Mouse (Mus musculus) myocyte (in vitro differentiated cells): ENCODE data around the gene Tcea3. TPM values are rescaled to one million over a fixed set of nuclear protein-coding genes. Genes with fewer than 3 reads are reported as not detected.

ENCODE experiments used
- H3K27me3 ChIP-seq: one replicate; pipeline ENCODE4 v1.6.1; 2011; ENCODE audit not compliant: control insufficient read depth, insufficient read depth, insufficient read length
- H3K36me3 ChIP-seq: one replicate; pipeline ENCODE4 v1.6.1; 2011; ENCODE audit not compliant: control insufficient read depth, insufficient read depth
- H3K4me2 ChIP-seq: one replicate; pipeline ENCODE4 v1.6.1; 2011; ENCODE audit warnings: low read depth, control low read depth
- H3K4me3 ChIP-seq: one replicate; pipeline ENCODE4 v1.5.1; 2011; ENCODE audit warnings: mild to moderate bottlenecking, control low read depth, moderate library complexity
- H3K79me2 ChIP-seq: one replicate; pipeline ENCODE4 v1.6.1; 2011; ENCODE audit not compliant: control insufficient read depth, insufficient read depth
- H3ac ChIP-seq: one replicate; pipeline ENCODE4 v1.6.1; 2011; ENCODE audit not compliant: control insufficient read depth, insufficient read length
- CEBPB ChIP-seq: IDR thresholded peaks from 2 replicates; pipeline ENCODE4 v1.6.1; 2011; ENCODE audit warnings: mild to moderate bottlenecking, moderate library complexity; ENCODE audit not compliant: poor library complexity, insufficient read depth, severe bottlenecking
- E2F4 ChIP-seq: IDR thresholded peaks from one replicate; pipeline ENCODE4 v1.6.1; 2011; ENCODE audit warnings: mild to moderate bottlenecking, control low read depth, moderate library complexity; ENCODE audit not compliant: insufficient read depth
- MAX ChIP-seq: IDR thresholded peaks from one replicate; pipeline ENCODE4 v1.6.1; 2011; ENCODE audit warnings: low read depth, mild to moderate bottlenecking, control low read depth
- MYOD1 ChIP-seq, 3 experiments: IDR thresholded peaks; one replicate each; pipeline ENCODE4 v1.6.1; 2011; ENCODE audit warnings: control low read depth in 2 of 3, low read depth in 2 of 3, mild to moderate bottlenecking in 2 of 3, moderate library complexity in 1 of 3; ENCODE audit not compliant: insufficient read length in 2 of 3, control insufficient read depth in 1 of 3
- MYOG ChIP-seq, 3 experiments: IDR thresholded peaks; one replicate each; pipeline ENCODE4 v1.6.1; 2011; ENCODE audit warnings: control low read depth in 2 of 3, low read depth in 2 of 3, mild to moderate bottlenecking in 2 of 3; ENCODE audit not compliant: insufficient read length in 2 of 3, control insufficient read depth in 1 of 3, insufficient read depth in 1 of 3
- POLR2A ChIP-seq: IDR thresholded peaks from one replicate; pipeline ENCODE4 v1.6.1; 2011; ENCODE audit warnings: low read depth, mild to moderate bottlenecking, control low read depth, moderate library complexity; ENCODE audit not compliant: insufficient read length
- POLR2AphosphoS2 ChIP-seq: IDR thresholded peaks from one replicate; pipeline ENCODE4 v1.6.1; 2011; ENCODE audit warnings: low read depth, control low read depth; ENCODE audit not compliant: insufficient read length
- REST ChIP-seq: IDR thresholded peaks from one replicate; pipeline ENCODE4 v1.6.1; 2011; ENCODE audit warnings: mild to moderate bottlenecking, control low read depth, moderate library complexity; ENCODE audit not compliant: insufficient read depth, insufficient read length
- SRF ChIP-seq: IDR thresholded peaks from one replicate; pipeline ENCODE4 v1.6.1; 2011; ENCODE audit warnings: low read depth; ENCODE audit not compliant: control insufficient read depth, insufficient read length
- TCF12 ChIP-seq: IDR thresholded peaks from one replicate; pipeline ENCODE4 v1.6.1; 2011; ENCODE audit warnings: mild to moderate bottlenecking, control low read depth; ENCODE audit not compliant: poor library complexity, insufficient read depth, severe bottlenecking
- TCF3 ChIP-seq: IDR thresholded peaks from one replicate; pipeline ENCODE4 v1.6.1; 2011; ENCODE audit warnings: low read depth, control low read depth; ENCODE audit not compliant: insufficient read length
- USF1 ChIP-seq: IDR thresholded peaks from one replicate; pipeline ENCODE4 v1.6.1; 2011; ENCODE audit warnings: low read depth, mild to moderate bottlenecking, control low read depth, moderate library complexity
- polyA plus RNA-seq: library from polyadenylated mRNA; unstranded; fragments of >200 nt; fragmentation: generic; extraction: Trizol; gene quantifications from one replicate; pipeline ENCODE4 v1.2.1, GENCODE M21; 2012; ENCODE audit warnings: missing spikeins

Gene Tcea3
- polyA plus RNA-seq, 1 experiment = 5.5 TPM

DNA sequence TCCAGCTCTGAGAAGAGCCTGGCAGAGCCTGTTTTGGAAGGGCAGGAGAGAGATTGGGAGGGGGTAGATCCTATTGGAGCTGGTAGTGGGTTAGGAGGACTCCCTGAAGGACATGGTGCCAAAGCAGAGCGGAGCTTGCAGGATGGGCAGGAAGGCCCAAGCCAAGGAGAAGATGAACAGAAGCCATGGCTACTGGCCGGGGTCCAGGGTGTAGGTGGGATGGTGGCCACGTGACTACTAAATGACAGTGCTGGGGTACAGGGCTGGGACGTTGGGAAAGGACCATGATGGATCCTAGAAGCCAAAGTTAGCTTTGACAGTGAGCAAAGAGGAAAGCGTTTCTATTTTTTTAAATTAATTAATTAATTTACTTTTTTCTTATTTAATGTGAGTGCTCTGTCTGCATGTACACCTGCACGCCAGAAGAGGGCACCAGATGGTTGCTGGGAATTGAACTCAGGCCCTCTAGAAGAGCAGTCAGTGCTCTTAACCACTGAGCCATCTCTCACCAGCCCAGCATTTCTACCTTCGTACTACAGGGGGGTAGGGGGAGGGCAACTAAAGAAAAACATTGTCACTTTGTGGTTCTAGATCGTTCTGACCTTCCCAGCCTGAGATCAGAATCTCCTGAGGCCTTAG lies 5.3 kb upstream of the Tcea3 start:
- Histone ChIP-seq H3K36me3 (no peaks in the 10 kb centered on the region), H3K4me2 (no peak overlapping the region), H3K4me3 (no peak overlapping the region), H3K79me2 (no peaks in the 10 kb centered on the region), H3ac (no peak overlapping the region), H3K27me3 (no peaks in the 10 kb centered on the region)
- TF ChIP-seq TCF12 (no peak), USF1 (peak; percentile 25)

DNA sequence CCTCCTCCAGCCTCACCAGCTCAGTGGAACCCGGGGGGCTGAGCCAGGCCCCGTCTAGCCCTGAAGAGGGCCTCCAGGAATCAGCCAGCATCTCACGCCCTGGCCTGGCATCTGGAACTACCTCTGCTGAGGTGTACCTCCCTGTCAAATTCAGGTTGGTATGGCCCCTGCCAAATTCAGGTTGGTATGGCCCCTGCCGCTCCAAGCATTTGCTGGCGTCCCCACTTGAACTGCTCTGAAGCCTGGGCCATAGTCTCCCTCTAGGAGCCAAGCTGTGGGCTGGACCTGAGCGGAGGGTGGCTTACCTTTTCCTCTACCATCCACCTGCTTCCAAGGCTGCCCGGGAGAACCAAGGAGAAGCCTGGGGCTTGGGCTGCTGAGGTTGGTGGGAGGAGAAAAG lies 4.8 kb upstream of the Tcea3 start:
- Histone ChIP-seq H3K4me3 (no peak overlapping the region), H3ac (no peak overlapping the region), H3K79me2 (no peaks in the 10 kb centered on the region), H3K27me3 (no peaks in the 10 kb centered on the region), H3K4me2 (no peak overlapping the region), H3K36me3 (no peaks in the 10 kb centered on the region)
- no peak for TF ChIP-seq E2F4
- no peak for TF ChIP-seq POLR2AphosphoS2
- TF ChIP-seq TCF3 = no peak
- no peak for TF ChIP-seq USF1
- no peak for TF ChIP-seq MYOD1 (IDR thresholded peaks at IDR 0.05; ENCODE audit: control insufficient read depth in 1 of 3, insufficient read length in 2 of 3, low read depth in 2 of 3)
- no peak for TF ChIP-seq MYOG (IDR thresholded peaks at IDR 0.05; ENCODE audit: control insufficient read depth in 1 of 3, insufficient read depth in 1 of 3, insufficient read length in 2 of 3, low read depth in 2 of 3)
- no peak for TF ChIP-seq TCF12
- TF ChIP-seq CEBPB = no peak
- TF ChIP-seq POLR2A = no peak
- TF ChIP-seq MAX = no peak
- no peak for TF ChIP-seq SRF
- no peak for TF ChIP-seq REST

DNA sequence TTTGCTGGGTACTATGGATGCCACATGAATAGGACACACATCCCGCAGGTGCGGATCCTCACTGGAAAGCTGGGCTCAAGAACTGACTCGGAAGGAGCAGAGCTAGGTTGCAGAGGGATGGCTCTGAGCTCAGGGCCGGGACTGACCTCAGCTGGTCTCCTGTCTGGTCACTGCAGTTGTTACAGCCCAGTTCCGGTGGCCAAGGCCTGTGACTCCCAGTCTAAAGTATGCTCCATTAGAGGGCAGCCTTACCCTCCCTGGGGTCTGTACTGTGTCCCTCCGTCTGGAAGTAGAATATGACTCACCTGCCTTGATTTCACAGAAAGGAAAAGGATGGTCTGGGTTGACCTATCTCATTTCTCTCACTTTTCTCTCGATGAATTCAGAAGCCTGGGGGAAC lies 3.3 kb upstream of the Tcea3 start:
- no peak overlapping the region for H3ac ChIP-seq
- TF ChIP-seq POLR2A (no peak), REST (no peak), POLR2AphosphoS2 (no peak), E2F4 (no peak), MYOD1 (IDR thresholded peaks at IDR 0.05; ENCODE audit: control insufficient read depth in 1 of 3, insufficient read length in 2 of 3, low read depth in 2 of 3) (no peak), TCF12 (no peak), CEBPB (no peak), MAX (no peak), MYOG (IDR thresholded peaks at IDR 0.05; ENCODE audit: control insufficient read depth in 1 of 3, insufficient read depth in 1 of 3, insufficient read length in 2 of 3, low read depth in 2 of 3) (no peak)
- no peak overlapping the region for H3K4me2 ChIP-seq
- H3K79me2 ChIP-seq = no peaks in the 10 kb centered on the region
- no peak overlapping the region for H3K4me3 ChIP-seq
- H3K27me3 ChIP-seq = no peaks in the 10 kb centered on the region
- H3K36me3 ChIP-seq = no peaks in the 10 kb centered on the region

DNA sequence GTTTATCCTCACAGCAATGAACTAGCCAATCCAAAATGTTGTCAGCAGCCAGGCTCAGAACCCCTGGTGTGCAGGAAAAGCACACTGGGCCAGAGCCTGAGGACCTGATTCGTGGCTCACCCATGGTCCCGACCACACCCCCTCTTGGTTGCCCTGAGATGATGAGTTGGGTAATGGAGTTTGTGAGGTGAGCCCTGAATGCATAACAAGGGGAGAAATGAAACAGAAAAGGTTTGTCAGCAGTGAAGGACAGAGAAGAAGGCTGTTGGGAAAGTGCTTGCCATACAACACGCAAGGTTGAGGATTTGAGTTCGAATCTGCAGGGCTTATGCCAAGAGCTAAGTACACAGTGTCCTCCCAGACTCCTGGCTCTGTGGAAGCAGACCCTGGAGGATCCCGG lies 1.8 kb upstream of the Tcea3 start:
- H3K27me3 ChIP-seq = no peaks in the 10 kb centered on the region

DNA sequence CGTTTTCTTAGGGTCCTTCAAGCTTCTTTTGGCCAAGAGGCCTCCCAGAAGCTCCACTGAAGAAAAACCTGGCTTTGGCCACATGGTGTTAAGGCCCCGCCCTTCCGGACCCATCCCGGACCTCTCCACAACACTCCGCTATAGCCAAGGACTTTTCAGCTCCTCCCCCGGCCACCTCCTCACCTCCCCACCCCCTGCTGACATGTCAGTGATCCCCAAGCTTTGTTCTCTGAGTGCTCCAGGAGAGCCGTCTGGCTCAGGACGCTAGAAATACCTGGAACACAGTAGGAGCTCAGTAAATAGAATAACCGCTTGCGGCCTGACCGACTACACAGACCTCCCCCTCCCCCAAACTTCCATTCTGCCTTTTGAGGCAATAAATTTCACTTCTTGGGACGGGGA lies 960 bp upstream of the Tcea3 start:
- no peak overlapping the region for H3K4me2 ChIP-seq
- TF ChIP-seq TCF3 = no peak
- no peak for TF ChIP-seq MYOG (IDR thresholded peaks at IDR 0.05; ENCODE audit: control insufficient read depth in 1 of 3, insufficient read depth in 1 of 3, insufficient read length in 2 of 3, low read depth in 2 of 3)
- TF ChIP-seq TCF12 = no peak
- TF ChIP-seq MYOD1 (IDR thresholded peaks at IDR 0.05; ENCODE audit: control insufficient read depth in 1 of 3, insufficient read length in 2 of 3, low read depth in 2 of 3) = no peak
- TF ChIP-seq REST = no peak
- no peak for TF ChIP-seq POLR2A
- TF ChIP-seq CEBPB = no peak
- TF ChIP-seq USF1 = no peak
- no peak for TF ChIP-seq SRF
- no peak for TF ChIP-seq E2F4
- no peak for TF ChIP-seq POLR2AphosphoS2
- TF ChIP-seq MAX = no peak
- no peak overlapping the region for H3ac ChIP-seq
- no peaks in the 10 kb centered on the region for H3K36me3 ChIP-seq
- H3K79me2 ChIP-seq = no peaks in the 10 kb centered on the region
- no peaks in the 10 kb centered on the region for H3K27me3 ChIP-seq
- no peak overlapping the region for H3K4me3 ChIP-seq

More for the DNA sequence above, 1.8 kb upstream of the Tcea3 start:
- H3ac ChIP-seq = no peak overlapping the region
- no peaks in the 10 kb centered on the region for H3K36me3 ChIP-seq
- no peak overlapping the region for H3K4me2 ChIP-seq
- TF ChIP-seq TCF12 = no peak
- TF ChIP-seq SRF = no peak
- TF ChIP-seq POLR2A = no peak
- no peak for TF ChIP-seq E2F4
- no peak for TF ChIP-seq CEBPB
- no peaks in the 10 kb centered on the region for H3K79me2 ChIP-seq
- H3K4me3 ChIP-seq = no peak overlapping the region
